Mouse (Mus musculus): ENCODE results near the gene Cog8.

GRCm38 (mm10) chr8:107090531-107090930 is 34.0 kb upstream of the Cog8 start:
- TF ChIP-seq CTCF (IDR thresholded peaks at IDR 0.05; ENCODE audit: borderline replicate concordance, insufficient read depth, low read depth, low read length) (no peak), POLR2A (IDR thresholded peaks at IDR 0.05; ENCODE audit: borderline replicate concordance, insufficient read depth, low read length) (no peak)
